Mouse (Mus musculus) left cerebral cortex, postnatal 10 days (tissue): ENCODE measurements at regions not wholly inside any gene's neighbourhood (a gene's known extent, or its start where the extent isn't known, plus 50 kb on each side); places are given as distances from the start of the nearest gene placed in this dataset.

Experiments
- DNase-seq, 2 experiments: peaks; one replicate each; pipeline ENCODE4 v3.0.0; 2021 to 2022; ENCODE audit warnings: low spot score in 2 of 2, mixed read lengths in 1 of 2; ENCODE audit errors: extremely low spot score in 1 of 2
- intact Hi-C: fragments of 180-260 bp; cut with DNase I; formaldehyde crosslinking; loops from one replicate; pipeline ENCODE4 v1.15.1; 2025

GRCm38 (mm10) chr16:95647854-95648253 lies 54.0 kb upstream of the Ets2 start:
- intact Hi-C loops = loop anchor here (5.0 kb wide), 2 partner anchors 54 to 299 kb away; partner anchors contain the start of gene Ets2
- peak; percentile 75 to 81 for DNase-seq

- intact Hi-C loops = no loop called here
- DNase-seq = peak in 1 of 2 experiments; percentile 17
Measured at GRCm38 (mm10) chr16:95642784-95643590, 56.6 kb upstream of the Erg start.

- no peak for DNase-seq
- intact Hi-C loops = no loop called here
Measured at GRCm38 (mm10) chr16:95640670-95641069, 54.3 kb upstream of the Erg start.

GRCm38 (mm10) chr16:95639677-95640076 lies 53.3 kb upstream of the Erg start:
- intact Hi-C loops = no loop called here
- DNase-seq = no peak

GRCm38 (mm10) chr16:95637850-95638249 lies 51.5 kb upstream of the Erg start:
- DNase-seq = no peak
- intact Hi-C loops = no loop called here

- DNase-seq = no peak
- intact Hi-C loops = no loop called here
Measured at GRCm38 (mm10) chr16:95636615-95637014, 50.2 kb upstream of the Erg start.
